Mouse (Mus musculus) small intestine, adult 2 months (tissue): ENCODE measurements around the gene Hoxc5.

ENCODE experiments used
- CTCF ChIP-seq: fragments of 200-500 bp; IDR thresholded peaks from 2 replicates; pipeline ENCODE4 v1.5.1; 2012; ENCODE audit warnings: low read depth, mild to moderate bottlenecking, control low read depth, inconsistent platforms, low read length, moderate library complexity, mixed read lengths; ENCODE audit not compliant: insufficient replicate concordance, insufficient read length; ENCODE audit errors: extremely low read depth
- POLR2A ChIP-seq: fragments of 200-500 bp; IDR thresholded peaks from 2 replicates; pipeline ENCODE4 v1.6.1; 2012; ENCODE audit warnings: low read depth, mild to moderate bottlenecking, control low read depth, inconsistent platforms, low read length, moderate library complexity

GRCm38 (mm10) chr15:102978615-102979515 lies 11.6 kb downstream of the Hoxc5 start:
- no peak for TF ChIP-seq CTCF
- TF ChIP-seq POLR2A: no peak
